Mouse (Mus musculus): ENCODE measurements around the gene Mief1.

DNA sequence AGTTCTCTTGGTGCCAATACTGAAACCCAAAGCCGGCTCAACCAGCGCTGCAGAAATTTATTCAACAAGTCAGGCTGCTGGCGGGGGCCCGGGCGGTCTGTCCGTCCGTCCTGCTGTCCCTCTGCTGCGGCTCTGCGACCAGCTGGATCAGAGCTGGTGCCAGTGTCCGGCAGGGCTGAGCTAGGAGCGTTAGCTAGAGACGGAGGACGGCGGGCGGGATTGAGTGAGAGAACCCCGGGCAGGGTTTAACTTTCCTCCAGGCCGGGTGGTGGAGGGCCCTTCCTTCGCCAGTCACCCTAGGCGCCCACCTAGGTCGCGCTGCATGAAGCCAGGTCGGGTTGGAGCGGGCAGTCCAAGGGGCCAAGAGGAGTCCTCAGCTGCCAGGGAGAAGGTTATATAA, 54.2 kb downstream of the Mief1 start:
- TF ChIP-seq POLR2A (IDR thresholded peaks at IDR 0.05; ENCODE audit: low read depth, low read length) (no peak), CTCF (IDR thresholded peaks at IDR 0.05; ENCODE audit: extremely low read depth, insufficient read length, insufficient replicate concordance, low read depth, low read length) (no peak)
